Mouse (Mus musculus): Measurements from ENCODE around the gene Hdac7.
A peak's percentile ranks its signal among the peaks of the same experiment; 100 is the strongest.

Gene Hdac7

DNA sequence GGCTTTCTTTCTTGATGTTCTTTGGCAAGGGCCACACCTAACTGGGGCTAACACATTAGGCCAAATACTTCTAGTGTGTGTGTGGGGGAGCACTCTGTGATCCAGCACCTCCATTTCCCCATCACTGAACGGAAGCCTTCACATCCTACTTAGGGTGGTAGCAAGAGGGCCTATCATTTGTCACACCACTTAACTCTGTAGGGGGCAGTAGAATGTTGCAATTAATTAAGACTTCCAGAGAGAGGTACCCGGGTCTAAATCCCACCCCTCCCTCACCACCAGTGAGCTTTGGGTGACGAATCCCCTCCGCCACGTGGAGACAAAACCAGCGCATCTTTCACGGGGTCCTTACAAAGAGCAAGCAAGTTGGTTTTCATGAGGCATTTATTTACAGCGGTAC, 9.8 kb upstream of the Hdac7 start:
- no peak for DNase-seq

DNA sequence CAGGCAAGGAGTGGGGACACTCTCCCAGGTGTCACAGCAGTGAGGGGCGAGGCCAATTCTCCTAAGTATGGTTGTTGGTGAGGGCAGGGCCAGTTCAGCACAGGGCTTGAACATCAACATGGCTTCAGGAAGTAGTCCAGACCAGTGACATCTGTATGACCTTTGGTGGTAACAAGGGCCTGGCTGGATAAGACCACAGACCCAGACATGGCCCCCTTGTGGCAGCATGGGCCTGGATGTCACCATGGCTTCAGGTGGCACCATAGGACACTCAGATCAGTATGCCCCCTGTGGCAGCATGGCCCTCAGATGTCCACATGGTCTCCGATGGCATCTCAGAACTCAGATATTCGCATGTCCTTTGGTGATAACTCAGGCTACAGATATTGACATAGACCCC, 8.0 kb upstream of the Hdac7 start:
- DNase-seq = no peak

DNA sequence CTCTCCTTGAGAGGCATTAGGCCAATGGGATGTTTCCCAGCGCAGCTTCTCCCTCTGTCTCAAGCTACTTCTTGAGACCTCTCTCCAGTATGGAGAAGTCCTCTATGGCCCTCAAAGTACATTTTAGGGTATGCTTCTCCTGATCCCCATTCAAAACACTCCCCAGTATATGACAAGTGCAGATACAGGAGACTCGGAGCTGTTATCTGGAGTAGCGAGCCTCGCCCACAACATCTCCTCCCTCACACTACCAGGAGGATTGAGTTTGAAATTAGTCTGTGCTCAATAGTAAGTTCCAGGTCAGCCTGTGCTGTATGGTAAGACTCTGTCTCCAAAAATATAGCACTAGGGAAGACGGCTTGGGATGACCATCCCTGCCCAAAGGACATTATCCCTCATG, 6.7 kb upstream of the Hdac7 start:
- no peak for DNase-seq

DNA sequence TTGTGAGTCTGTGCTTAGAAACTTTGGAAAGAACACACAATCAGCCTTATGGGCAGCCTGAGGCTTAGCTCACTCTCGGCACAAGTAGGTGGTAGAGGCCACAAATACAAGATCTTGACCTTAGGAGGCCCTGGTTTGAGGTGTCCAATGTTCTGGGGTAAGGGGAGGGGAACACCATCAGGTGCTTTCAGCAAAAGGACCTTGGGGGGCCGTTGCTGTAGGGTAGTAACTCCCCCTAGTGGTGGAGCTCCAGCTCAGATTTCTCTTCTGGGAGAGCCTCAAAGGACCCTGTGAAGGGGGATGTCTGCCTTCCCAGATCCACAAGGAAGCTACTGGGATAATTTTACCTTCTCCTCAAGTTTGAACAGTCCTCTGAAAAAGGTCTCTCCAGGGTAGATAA, 6.1 kb upstream of the Hdac7 start:
- no peak for DNase-seq

DNA sequence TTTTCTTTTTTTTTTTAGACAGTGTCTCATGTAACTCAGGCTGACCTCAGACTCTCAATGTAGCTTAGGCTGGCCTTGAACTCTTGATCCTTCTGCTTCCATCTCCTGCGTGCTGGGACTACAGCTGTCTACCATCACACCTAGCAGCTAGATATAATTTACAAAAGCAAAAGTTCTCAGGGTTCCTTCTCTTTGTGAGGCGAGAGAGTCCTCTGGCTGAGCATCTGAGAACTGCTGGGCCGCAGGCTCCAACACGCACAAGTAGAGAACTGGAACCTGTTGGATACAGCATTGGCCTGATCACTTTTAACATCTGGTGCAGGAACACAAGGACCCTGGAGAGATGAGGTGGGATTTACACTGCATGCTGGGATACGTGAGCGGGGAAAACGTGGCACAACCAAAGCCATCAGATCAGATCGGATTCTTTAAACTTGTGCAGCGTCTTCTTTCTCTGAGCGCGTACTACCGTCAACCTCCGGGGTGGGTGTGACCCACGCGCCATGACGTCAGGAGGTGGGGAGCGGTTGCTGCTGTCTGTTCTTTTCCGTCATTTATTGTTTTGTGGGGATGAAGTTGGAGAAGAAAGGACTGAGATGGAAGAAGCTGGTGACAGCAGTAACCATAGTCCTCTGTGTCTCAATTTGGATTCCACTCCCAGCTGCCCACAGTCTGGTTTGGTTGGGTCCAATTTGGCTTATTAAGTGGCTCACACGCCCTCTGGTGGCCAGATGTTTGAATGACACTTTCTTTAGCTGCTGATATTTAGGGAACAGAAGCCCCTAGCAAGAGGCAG, 5.0 kb upstream of the Hdac7 start:
- peak; percentile 76 for DNase-seq

DNA sequence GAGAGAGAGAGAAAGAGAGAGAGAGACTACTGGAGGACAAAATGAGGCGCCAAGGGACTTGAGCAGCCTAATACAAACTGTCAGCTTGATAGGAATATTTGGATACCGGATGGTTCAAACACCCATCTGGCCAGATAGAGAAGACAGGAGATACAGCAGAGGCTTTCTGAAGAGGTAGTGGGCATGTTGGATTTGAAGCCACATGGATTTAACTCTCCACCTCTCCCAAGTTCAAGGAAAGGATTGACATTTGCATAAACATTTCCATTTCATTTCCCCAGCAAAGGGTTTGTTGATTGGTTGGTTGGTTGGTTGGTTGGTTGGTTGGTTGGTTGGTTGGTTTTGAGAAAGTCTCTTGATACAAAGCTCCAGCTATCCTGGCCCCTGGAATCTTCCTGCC, 3.6 kb upstream of the Hdac7 start:
- DNase-seq = no peak

DNA sequence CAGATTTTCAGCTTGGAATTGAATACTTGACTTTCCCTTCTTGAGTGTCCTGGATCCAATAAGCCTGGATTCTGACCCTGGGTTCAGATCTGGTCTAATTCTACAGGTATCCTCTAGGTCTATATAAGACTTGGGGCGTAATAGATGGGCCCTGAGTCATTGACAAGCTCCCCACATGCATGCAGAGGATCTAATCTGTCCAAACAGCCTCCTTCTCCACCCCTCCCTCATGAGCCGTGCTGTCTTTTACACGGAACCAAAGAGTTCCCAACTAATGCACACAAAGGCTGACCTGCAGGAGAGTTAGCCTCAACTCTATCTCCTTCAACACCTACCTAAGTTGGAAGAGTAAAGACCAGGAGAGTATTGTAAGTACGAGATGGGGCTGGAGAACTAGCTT, 3.0 kb upstream of the Hdac7 start:
- no peak for DNase-seq

DNA sequence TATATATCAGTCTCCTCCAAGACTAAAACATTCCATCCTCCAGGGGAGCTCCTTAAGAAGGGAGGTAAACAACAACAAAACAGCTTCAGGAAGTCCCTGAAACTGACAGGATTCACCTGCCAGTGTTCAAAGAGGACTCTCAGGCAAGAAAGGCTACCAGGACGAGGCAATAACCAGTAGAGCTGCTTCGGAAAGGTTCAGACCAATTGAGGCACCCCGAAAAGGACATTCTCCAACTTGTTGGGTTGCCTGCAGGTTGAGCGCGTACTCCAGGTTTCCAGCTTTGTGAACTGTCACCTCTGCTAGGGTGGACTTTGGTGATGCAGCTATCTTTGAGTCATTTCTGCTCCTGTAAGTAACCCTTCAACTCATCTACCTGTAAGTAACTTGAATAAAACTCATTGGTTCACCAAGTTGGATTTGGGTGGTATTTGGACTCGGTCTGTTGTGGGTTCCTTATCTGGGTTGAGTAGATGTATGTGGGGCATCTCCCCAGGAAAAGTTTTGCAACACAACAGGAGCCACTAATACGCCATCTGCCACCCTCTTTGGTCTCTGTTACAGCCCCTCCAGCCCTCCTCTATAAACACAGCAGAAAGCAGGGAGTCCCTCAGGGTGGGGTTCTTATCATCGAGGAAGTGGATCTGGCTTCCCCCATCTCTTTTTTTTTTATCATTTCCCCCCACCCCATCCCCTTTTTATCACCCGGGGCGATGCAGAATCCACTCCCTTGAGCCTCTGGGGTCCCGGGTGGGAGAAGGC, 2.0 kb upstream of the Hdac7 start:
- DNase-seq = no peak

DNA sequence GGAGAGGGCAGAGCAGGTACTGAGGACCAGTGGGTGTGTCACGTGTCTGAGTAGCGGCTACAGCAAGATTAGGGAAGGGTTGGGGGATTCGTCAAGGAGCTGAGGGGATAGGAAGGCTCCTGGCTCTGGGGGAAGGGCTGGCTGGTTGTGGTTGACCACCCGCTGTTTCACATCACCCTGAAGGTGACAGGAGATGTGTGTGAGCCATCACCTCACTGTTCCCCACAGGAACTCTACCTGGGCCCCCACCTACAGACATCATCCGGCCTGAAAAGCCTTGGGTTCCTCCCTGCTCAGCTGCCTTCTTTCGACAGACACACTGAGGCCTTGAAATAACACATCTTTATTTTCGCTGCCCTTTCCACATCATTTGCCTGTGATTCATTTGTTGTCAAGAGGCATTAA, 1.1 kb downstream of the Hdac7 start:
- no peak for DNase-seq

DNA sequence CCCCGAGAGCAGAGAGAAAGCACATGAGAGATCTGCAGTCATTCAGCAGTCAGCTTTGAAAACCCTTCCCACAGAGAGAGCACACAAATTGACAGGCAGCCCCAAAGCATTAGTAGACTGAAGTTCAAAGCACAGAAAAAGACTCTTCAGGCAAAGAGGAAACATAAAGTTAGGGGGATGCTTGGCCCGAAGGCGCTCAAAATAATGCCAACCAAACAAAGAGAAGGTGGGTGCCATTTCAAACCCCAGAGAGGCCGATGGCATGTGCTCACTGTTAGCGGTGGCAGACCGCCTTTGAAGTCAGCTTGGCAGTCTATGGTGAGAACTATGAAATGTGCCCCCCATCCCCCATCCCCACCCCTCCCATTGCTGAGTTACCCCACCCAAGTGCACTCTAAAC, 2.2 kb downstream of the Hdac7 start:
- no peak for DNase-seq

DNA sequence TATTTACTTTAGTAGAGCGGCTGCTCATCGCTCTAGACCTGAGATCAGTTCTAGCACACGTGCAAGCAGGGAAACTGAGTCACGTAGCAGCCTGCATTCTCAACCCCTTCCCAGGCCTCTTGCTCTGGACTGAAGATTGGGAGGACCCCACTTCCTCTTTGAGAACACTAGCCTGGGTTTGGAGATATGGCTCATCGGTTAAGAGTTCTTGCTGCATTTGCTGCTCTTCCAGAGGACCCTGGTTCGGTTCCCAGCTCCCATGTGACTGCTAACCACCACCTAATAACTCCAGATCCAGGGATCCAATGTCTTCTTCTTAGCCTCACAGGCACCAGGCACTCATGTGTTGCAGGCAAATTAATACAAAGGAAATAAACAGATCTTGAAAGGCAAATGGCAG, 2.9 kb downstream of the Hdac7 start:
- no peak for DNase-seq

DNA sequence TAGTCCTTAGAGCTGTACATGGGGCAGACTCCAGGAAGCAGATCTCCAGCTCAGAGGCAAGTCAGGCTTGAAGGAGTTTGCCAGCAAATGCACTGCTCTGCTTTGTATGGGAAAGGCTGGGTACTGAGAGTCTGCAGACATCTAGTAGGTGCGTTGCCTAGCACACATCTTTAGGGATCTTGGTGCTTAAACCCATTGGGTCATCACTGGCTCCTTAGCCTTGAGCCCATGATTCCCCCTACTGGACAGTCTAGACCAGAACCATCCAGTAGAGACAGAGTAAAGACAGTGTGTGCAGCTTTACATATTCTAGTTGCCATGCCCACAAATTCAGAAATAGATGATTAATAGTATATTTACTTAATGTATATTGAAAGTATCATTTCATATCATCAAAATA, 3.5 kb downstream of the Hdac7 start:
- DNase-seq = no peak

DNA sequence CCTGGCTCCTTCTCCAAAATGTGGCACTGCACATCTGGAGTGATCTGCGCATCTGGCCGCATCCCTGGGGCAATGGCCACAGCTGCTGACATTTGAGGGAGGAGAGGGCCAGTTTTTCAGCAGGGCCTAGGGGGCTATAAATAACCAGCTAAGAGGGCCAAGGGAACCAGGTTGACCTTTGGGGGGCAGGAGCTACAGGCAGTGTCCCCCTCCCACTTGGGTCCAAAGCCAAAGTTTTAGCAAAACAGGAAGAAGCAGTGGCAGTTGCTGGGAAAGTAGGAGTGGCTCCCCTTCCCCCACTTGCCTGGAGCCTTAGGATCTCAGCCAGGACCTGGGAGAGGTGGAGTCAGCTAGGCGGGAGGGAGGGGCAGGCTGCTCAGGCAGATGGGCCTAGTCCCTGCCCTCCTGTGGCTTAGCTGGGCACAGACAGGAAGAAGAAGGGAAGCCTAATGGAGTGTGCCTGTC, 4.3 kb downstream of the Hdac7 start:
- no peak for DNase-seq

DNA sequence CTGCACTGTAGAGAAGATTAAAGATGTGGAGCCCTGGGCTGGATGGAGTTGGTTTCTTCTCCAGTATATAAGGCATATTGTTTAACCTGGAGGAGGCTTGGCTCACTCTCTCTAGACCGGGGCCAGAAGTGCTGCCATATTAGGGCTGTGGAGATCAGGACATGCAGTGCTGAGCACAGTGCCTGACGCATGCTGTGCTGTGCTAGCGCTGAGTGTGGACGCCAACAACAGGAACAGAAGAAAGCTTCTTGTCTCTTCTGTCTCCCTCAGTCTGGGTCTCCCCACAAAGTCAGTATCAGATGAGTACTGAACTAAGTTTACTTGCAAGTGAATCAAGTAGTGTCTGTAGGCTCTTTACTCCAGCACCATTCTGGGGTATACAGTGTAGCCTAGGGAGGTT, 4.8 kb downstream of the Hdac7 start:
- DNase-seq = no peak

DNA sequence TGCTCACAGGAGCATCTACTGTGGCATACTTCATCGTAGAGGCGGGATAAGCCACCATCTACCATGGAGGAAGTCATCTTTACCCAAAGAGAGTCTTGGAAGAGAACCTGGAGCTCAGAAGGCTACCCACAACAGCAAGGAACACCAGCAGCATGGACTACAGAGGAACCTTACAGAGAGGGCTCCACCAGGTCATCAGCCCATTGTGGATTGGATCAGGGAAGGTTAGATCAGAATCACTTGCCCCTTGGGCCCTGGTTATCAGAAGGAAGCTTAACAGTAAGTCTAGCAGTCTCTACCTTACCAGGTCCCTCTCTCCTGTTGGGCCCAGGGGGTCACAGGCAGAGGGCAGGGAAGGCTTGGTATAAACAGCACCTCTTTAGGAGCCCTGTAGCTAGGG, 5.3 kb downstream of the Hdac7 start:
- no peak for DNase-seq

DNA sequence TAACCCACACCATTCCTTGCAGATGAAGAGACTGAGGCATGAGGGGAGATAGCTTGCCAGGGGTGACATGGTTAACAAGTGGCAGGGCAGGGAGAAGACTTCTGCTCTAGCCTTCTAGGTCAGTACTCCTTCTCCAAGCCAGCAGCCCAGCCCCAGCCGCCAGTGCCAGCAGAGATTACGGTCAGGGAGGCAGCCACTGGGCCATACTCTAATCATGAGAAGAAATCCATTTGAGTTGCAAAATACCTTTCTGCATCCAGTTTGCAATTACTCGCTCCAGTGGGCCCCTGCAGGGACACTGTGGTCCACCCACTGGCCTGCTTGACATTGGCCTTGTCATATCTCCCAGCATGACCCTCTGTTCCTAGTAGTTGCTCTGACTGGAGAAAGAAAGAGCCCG, 5.9 kb downstream of the Hdac7 start:
- DNase-seq = no peak

DNA sequence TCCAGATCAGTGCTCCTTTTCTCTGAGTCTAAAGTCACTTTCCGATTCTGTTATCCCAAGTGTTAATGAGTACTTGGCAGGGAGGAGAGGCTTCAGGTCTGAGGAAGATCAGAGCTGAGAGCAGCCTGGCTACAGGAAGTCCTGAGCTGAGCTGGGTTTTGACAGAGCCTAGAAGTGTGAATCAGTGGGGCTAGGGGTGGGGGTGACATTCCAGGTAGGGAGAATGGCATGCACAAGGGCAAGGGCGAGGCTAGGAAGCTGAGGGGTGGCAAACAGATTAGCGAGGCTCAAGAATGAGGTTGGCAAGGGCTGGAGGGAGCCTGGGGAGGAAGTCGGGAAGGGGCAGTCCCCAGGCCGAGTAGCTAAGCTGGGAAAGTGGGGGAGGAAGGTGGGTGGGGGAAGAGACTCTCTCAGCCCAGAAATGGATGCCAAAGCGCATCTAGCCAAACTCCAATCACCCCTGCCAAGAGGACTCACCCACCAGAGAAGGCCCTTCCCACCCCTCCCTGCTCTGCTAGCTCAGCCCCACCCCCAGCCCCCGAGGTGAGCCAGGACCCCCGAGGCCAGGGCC, 6.7 kb downstream of the Hdac7 start:
- DNase-seq = no peak

DNA sequence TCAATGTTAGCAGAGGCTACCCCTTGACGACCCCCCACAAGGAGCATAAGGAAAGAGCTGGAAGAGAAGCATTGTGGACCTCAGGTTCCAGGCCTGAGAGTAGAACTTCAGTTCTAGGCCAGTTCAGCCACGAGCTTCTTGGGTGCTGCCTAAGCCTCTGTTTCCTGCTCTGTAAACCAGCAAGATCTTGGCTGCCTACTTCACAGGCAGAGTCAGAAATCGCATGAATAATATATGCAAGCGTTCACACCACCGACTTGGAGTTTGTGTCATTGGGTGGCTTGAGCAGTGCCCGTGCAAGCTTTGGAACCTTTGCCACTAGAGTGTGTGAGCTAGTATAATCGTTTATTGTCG, 7.4 kb downstream of the Hdac7 start:
- DNase-seq = no peak

DNA sequence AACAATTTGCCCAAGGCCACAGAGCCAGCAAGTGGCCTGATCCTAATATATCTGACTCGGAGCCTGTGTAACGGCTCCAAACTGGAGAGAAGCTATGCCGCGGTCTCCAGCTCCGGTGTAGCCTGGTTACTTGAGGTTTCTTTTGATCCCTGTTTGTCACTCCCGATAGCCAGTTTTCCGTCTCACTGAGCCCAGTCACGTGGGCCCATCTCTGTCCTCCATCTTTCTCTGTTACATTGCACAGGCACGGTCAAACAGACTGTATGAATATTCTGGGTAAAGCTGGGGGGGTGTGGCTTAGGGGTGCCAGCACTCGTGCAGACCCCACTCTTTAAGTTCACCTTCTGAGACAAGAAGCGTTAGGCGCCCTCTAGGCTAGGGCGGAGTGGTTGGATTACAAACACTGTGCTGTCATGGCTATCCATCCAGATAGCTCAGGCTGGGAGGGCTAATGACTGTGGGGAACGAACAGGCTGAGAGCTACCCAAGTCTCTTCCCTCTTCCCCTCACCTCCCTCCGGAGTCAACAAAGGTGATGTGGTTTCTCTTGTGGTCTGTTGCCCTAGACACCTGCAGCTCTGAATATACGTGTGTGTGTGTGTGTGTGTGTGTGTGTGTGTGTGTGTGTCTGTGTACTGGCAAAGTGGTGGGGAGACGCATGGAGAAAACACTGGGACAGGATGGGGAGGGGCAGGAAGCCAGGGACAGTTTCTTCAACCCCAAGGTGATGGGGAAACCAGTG, 8.0 kb downstream of the Hdac7 start:
- DNase-seq = no peak

DNA sequence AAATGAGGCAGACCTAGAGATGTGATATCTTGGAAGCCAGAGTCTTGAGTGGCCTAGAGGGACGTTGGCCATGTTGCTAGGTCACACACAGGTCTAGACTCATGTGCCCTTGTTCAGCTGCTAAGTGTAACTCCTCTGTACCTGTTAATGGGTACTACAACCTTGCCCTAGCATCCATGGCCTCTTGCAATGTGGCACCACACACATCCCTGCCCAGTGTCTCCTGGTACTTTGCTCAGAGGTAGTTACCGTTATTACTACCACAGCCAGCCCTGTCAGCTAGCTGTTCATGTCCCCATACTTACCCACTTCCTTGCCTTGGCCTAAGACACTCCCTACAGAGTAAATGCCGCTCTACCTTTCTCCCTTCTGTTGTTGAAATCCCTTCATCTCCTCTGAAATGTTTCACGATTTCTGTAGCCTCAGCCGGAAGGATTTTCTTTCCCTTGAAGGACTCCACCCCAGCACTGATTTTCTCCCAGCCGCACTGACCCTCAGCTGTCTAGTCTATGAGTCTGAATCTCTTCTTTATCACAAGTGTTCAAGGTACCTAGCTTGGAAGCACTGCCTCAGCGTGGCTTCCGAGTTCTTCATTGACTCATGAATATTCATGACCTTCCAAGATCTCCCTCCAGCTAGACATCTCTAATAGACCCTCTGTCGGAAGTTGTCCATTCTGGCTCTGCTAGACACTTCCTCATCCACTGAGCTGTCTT, 11.4 kb downstream of the Hdac7 start:
- DNase-seq = no peak

DNA sequence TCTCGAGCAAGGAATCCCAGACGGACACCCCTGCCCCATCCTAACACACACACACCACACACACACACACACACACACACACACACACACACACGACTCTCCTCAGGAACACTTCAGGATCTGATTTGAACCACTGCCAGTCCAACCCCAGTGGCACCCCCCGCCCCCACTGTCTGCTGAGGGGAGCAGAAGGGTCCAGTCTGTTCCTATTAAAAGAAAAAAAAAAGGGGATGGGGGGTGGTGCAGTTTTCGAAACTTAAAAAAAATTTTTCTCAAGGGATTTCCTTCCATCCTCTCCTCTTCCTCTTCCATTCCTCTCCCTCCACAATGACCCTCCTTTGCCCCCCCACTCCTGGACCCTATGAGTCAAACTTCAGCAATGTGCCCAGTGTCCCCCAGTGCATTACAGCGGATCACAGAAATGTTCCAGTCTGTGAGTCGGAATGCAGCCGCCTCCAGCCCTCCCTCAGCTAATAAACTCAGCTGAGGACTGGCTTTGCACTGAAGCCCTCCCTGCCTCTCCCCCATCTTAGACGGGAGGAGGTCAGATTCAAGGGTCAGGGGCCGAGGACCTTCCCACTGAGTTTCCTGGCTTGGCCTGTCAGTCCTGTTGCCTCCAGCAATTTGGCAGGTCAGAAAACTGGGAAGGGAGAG, 12.2 kb downstream of the Hdac7 start:
- no peak for DNase-seq

DNA sequence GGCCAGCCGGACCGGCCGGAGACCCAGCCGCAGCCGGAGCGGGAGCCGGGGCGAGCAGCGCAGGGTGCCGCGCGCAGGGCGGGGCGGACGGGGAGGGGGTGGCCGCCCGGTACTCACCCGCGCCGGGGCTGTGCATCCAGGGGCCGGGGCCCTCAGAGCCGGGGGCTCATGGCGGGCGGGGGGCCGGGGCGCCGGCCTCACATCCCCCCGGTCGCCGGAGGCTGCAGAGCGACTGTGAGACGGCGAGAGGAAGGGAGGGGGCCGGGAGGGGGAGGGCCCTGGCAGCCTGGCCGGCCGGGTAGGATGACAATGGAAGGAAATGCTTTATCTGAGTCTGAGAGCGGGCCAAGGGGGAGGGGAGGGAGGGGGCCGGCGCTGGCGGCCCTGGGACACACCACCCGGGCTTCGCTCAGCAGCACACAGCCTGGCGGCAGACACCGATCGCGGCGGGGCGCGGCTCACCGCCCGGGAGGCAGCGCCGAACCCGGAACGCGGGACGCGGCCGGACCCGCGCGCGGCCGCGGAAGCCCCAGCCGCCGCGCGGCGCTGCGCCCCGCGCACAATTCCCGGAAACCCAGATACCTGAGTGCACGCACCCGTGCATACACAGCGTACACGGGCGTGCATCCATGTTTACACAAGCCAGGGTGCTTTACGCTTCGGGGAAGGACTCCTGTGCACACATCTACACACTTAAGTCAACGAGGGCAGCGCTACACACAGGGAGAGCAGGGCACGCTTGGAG, 12.9 kb downstream of the Hdac7 start:
- DNase-seq = peak; percentile 70
